Mouse (Mus musculus) midbrain, postnatal 0 days (tissue): ENCODE measurements around the gene Unc80. TPM values are rescaled to one million over a fixed set of nuclear protein-coding genes. Genes with fewer than 3 reads are reported as not detected.
"Not testable (repeated sequence)": the region's sequence is repeated elsewhere in the genome, so short reads cannot be mapped to it uniquely, and the experiment has no call there.

ENCODE experiments used
- ATAC-seq: fragments of 200-750 bp; cut with Nextera tagmentation; 2 replicates; pipeline ENCODE4 v1.8.0; 2017; ENCODE audit warnings: moderate number of reproducible peaks, mild to moderate bottlenecking, moderate TSS enrichment, moderate library complexity; ENCODE audit not compliant: low FRiP score
- DNase-seq: peaks from one replicate; pipeline ENCODE4 v3.0.0-alpha.2; 2015; ENCODE audit warnings: low spot score
- H3K27ac ChIP-seq: fragments of 300-500 bp; sonication (generic); 2 replicates; pipeline ENCODE4 v1.5.1; 2014; ENCODE audit warnings: low read depth, mild to moderate bottlenecking, low read length, mixed read lengths
- H3K27me3 ChIP-seq: fragments of 300-500 bp; sonication (generic); 2 replicates; pipeline ENCODE4 v1.6.1; 2014; ENCODE audit warnings: low read length, control low read depth, mixed read lengths; ENCODE audit not compliant: insufficient read depth
- H3K36me3 ChIP-seq: fragments of 300-500 bp; sonication (generic); 2 replicates; pipeline ENCODE4 v1.6.1; 2014; ENCODE audit warnings: low read length, control low read depth, mixed read lengths; ENCODE audit not compliant: insufficient read depth
- H3K4me1 ChIP-seq: fragments of 300-500 bp; sonication (generic); 2 replicates; pipeline ENCODE4 v1.6.1; 2014; ENCODE audit warnings: mild to moderate bottlenecking, control low read depth, antibody characterized with exemption, low read length, mixed read lengths; ENCODE audit not compliant: insufficient read depth
- H3K4me2 ChIP-seq: fragments of 300-500 bp; sonication (generic); 2 replicates; pipeline ENCODE4 v1.6.1; 2014; ENCODE audit warnings: low read depth, mild to moderate bottlenecking, low read length, mixed read lengths; ENCODE audit not compliant: poor library complexity, severe bottlenecking
- H3K4me3 ChIP-seq: fragments of 300-500 bp; sonication (generic); 2 replicates; pipeline ENCODE4 v1.5.1; 2014; ENCODE audit warnings: low read depth, mild to moderate bottlenecking, low read length, moderate library complexity
- H3K9ac ChIP-seq: fragments of 300-500 bp; sonication (generic); replicated peaks from 2 replicates; pipeline ENCODE4 v1.6.1; 2014; ENCODE audit warnings: mild to moderate bottlenecking, low read length, moderate library complexity, mixed read lengths; ENCODE audit not compliant: poor library complexity, severe bottlenecking
- H3K9me3 ChIP-seq: fragments of 300-500 bp; sonication (generic); 2 replicates; pipeline ENCODE4 v1.6.1; 2016; ENCODE audit warnings: low read length, control low read depth
- CTCF ChIP-seq: IDR thresholded peaks from 2 replicates; pipeline ENCODE4 v1.5.1; 2016; ENCODE audit warnings: antibody characterized with exemption, mild to moderate bottlenecking
- WGBS: fragments of 180-500 bp; shearing (Covaris S2); extraction: QIAGEN DNeasy Blood & Tissue Kit; methylation state at CpG from one replicate; pipeline ENCODE4 v1.1.7; 2014; 5-methylcytosine and 5-hydroxymethylcytosine counted together
- polyA plus RNA-seq: library from polyadenylated mRNA; unstranded; fragments of >200 nt; fragmentation: Nextera tagmentation; extraction: Ambion mirVana; gene quantifications from 2 replicates; pipeline ENCODE4 v1.2.1, GENCODE M21; 2015
- total RNA-seq: library from RNA; depleted of rRNA; stranded (reverse); fragments of >200 nt; gene quantifications from 2 replicates; pipeline ENCODE4 v1.2.3, GENCODE M21; 2014

Gene Unc80
- total and polyA plus RNA-seq, 2 experiments from 2014 or later: 9.6 to 24.2 TPM

DNA sequence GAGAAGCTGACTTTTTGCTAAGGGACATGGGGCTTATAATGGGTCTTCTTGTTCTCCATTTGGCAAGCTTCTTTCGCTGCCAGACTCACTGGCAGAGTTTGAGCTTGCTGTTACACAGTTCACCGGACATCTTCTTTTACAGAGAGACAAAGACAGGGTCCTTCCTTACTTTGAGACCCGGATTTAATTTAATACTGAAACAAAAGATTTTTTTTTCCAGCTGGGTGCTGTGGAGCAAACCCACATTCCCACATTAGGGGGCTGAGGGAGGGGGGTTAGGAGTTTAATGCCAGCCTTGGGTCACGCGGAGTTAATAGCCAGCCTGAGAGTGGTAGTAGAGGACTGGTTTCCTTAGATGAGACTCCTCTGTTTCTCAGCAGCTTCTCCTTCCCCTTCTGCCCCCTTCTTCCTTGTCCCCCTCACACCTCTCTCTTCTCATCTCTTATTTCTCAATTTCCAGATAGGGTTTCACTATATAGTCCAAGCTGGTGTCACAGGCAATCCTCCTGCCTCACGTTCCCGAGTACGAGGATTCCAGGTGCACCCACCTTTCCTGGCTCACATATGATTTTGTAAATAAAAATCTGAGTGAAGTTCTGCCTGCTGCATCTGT lies 224.7 kb downstream of the Unc80 start:
- Histone ChIP-seq H3K4me1 (no peaks in the 10 kb centered on the region), H3K9ac (no peak overlapping the region), H3K27ac (no peak overlapping the region), H3K27me3 (no peaks in the 10 kb centered on the region), H3K9me3 (no peaks in the 10 kb centered on the region), H3K4me2 (no peak overlapping the region), H3K36me3 (0 out of 2 replicates have a peak, but pooled peaks cover 2% of the 10 kb centered on the region), H3K4me3 (no peak overlapping the region)
- TF ChIP-seq CTCF: no peak
- DNase-seq: peak; percentile 76
- 68% methylated on average over 8 of the region's 8 CpGs for WGBS
- ATAC-seq: peak; percentile 82

DNA sequence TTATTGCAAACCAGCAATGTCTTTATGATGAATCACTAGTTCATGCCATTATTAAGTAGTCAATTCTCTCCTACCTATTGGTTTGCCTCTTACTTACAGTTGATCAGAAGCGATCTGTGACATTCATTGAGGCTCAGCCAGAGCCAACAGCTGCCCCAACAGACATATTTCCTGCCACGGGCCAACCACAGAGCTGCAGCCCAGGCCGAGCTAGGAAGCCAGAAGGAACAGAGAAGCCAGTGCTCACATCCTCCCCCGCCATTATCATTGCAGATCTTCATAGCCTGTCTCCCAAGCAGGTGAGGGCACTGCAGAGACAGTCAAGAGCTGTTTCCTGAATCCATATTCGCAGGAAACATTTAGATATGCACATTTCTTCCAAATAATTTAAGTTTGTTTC lies 226.1 kb downstream of the Unc80 start:
- Histone ChIP-seq H3K9ac (no peak overlapping the region), H3K36me3 (0 out of 2 replicates have a peak, but pooled peaks cover 2% of the 10 kb centered on the region), H3K4me1 (no peaks in the 10 kb centered on the region), H3K9me3 (no peaks in the 10 kb centered on the region), H3K4me2 (no peak overlapping the region), H3K27me3 (no peaks in the 10 kb centered on the region), H3K4me3 (no peak overlapping the region), H3K27ac (no peak overlapping the region)
- TF ChIP-seq CTCF: no peak
- 84% methylated on average over 5 of the region's 5 CpGs for WGBS
- DNase-seq (no peak), ATAC-seq (no peak)

- ATAC-seq (no peak), DNase-seq (no peak)
- no peak for TF ChIP-seq CTCF
- Histone ChIP-seq H3K27me3 (no peaks in the 10 kb centered on the region), H3K27ac (no peak overlapping the region), H3K36me3 (0 out of 2 replicates have a peak, but pooled peaks cover 2% of the 10 kb centered on the region), H3K4me1 (no peaks in the 10 kb centered on the region), H3K4me3 (no peak overlapping the region), H3K9ac (no peak overlapping the region), H3K9me3 (no peaks in the 10 kb centered on the region), H3K4me2 (no peak overlapping the region)
- 66% methylated on average over 7 of the region's 7 CpGs for WGBS
Observed at GRCm38 (mm10) chr1:66695296-66695695, 227.1 kb downstream of the Unc80 start.

- DNase-seq, ATAC-seq, H3K9me3 ChIP-seq, H3K4me3 ChIP-seq, H3K9ac ChIP-seq, H3K27me3 ChIP-seq, H3K4me1 ChIP-seq, H3K36me3 ChIP-seq, H3K27ac ChIP-seq, H3K4me2 ChIP-seq: not testable (repeated sequence)
- WGBS: 91% methylated on average over 10 of the region's 10 CpGs
Observed at GRCm38 (mm10) chr1:66699630-66700029, 231.5 kb downstream of the Unc80 start.

GRCm38 (mm10) chr1:66700149-66700692 lies 232.1 kb downstream of the Unc80 start:
- DNase-seq (no peak), ATAC-seq (peak; percentile 33; the same call in 1 of the 2 replicates)
- Histone ChIP-seq H3K27me3 (no peaks in the 10 kb centered on the region), H3K9me3 (no peaks in the 10 kb centered on the region), H3K4me1 (no peaks in the 10 kb centered on the region), H3K36me3 (no peaks in the 10 kb centered on the region), H3K27ac (no peak overlapping the region), H3K4me2 (peak overlapping the region; percentile 62), H3K9ac (peak overlapping the region; percentile 79), H3K4me3 (peak overlapping the region; percentile 89)
- TF ChIP-seq CTCF: no peak
- WGBS: 52% methylated on average over 5 of the region's 5 CpGs
